Mouse (Mus musculus): ENCODE data around the gene Gm6657. TPM values are rescaled to one million over a fixed set of nuclear protein-coding genes. Genes with fewer than 3 reads are reported as not detected.

Gene Gm6657
- total RNA-seq, 2 experiments from 2014 or later: not detected

Other genes with a start within 250 kb of the Gm6657 start
- gene Gphn, start 32.1 kb downstream of the Gm6657 start, total RNA-seq (2021): 10 to 100 TPM; 25.0 to 27.7 TPM